Mouse (Mus musculus) embryonic facial prominence, embryonic 11.5 days (tissue): ENCODE measurements at regions not wholly inside any gene's neighbourhood (a gene's known extent, or its start where the extent isn't known, plus 50 kb on each side); places are given as distances from the start of the nearest gene placed in this dataset.

Experiments
- ATAC-seq: fragments of 200-750 bp; cut with Nextera tagmentation; replicated peaks from 2 replicates; pipeline ENCODE4 v1.8.0; 2017; ENCODE audit warnings: low read depth; ENCODE audit not compliant: insufficient number of reproducible peaks, low FRiP score, low TSS enrichment
- DNase-seq: peaks from one replicate; pipeline ENCODE4 v3.0.0-alpha.2; 2015; ENCODE audit warnings: low spot score
- H3K27ac ChIP-seq: fragments of 300-500 bp; sonication (generic); replicated peaks from 2 replicates; pipeline ENCODE4 v1.5.1; 2014; ENCODE audit warnings: mild to moderate bottlenecking, low read depth, low read length, control low read depth
- H3K27me3 ChIP-seq: fragments of 300-500 bp; sonication (generic); 2 replicates; pipeline ENCODE4 v1.6.1; 2014; ENCODE audit warnings: mild to moderate bottlenecking, low read length, moderate library complexity, mixed read lengths; ENCODE audit not compliant: control insufficient read depth, insufficient read depth
- H3K36me3 ChIP-seq: fragments of 300-500 bp; sonication (generic); replicated peaks from 2 replicates; pipeline ENCODE4 v1.6.1; 2014; ENCODE audit warnings: low read depth, mild to moderate bottlenecking, low read length, moderate library complexity, mixed read lengths; ENCODE audit not compliant: control insufficient read depth, insufficient read depth
- H3K4me1 ChIP-seq: fragments of 300-500 bp; sonication (generic); 2 replicates; pipeline ENCODE4 v1.6.1; 2014; ENCODE audit warnings: low read length, mixed read lengths; ENCODE audit not compliant: control insufficient read depth, insufficient read depth
- H3K4me2 ChIP-seq: fragments of 300-500 bp; sonication (generic); 2 replicates; pipeline ENCODE4 v1.6.1; 2014; ENCODE audit warnings: low read depth, mild to moderate bottlenecking, control low read depth, low read length, moderate library complexity
- H3K4me3 ChIP-seq: fragments of 300-500 bp; sonication (generic); 2 replicates; pipeline ENCODE4 v1.5.1; 2014; ENCODE audit warnings: low read depth, low read length, control low read depth
- H3K9ac ChIP-seq: fragments of 300-500 bp; sonication (generic); replicated peaks from 2 replicates; pipeline ENCODE4 v1.6.1; 2014; ENCODE audit warnings: mild to moderate bottlenecking, control low read depth, low read length
- H3K9me3 ChIP-seq: fragments of 300-500 bp; sonication (generic); replicated peaks from 2 replicates; pipeline ENCODE4 v1.6.1; 2016; ENCODE audit warnings: mild to moderate bottlenecking, low read length, inconsistent platforms, mixed read lengths; ENCODE audit not compliant: control insufficient read depth
- WGBS: fragments of 180-500 bp; shearing (Covaris S2); extraction: QIAGEN DNeasy Blood & Tissue Kit; methylation state at CpG from one replicate; pipeline ENCODE4 v1.1.7; 2014; 5-methylcytosine and 5-hydroxymethylcytosine counted together

DNA sequence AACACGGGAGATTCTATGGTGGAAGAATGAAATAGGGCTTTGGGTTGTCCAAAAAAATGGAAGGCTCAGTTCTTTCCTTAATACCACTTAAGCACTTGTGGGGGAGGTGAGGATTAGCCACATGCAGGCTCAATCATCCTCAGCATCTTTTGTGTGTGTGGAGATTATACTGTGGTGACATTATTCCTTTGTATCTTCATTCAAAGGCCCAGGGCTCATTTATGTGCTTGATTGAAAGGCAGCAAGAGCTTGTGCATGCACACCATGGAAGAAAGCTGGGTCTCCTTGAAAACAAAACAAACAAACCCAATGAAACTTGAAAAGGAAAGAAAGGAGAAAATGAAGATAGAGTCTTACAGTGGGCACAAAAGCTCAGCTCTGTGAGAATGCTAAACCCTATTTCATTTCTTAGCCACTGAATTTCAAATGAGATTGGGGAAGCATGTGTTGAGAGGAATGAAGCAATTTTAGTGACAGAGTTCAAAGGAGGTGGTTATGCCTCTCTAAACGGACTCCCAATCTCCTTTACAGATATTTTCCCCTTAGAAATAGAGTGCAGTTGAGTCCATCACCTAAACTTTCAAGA, 1106.8 kb downstream of the Cdh8 start:
- H3K9me3 ChIP-seq: no peaks in the 10 kb centered on the region
- peak; percentile 45 for DNase-seq
- no peak overlapping the region for H3K4me3 ChIP-seq
- no peak overlapping the region for H3K9ac ChIP-seq
- WGBS: 55% methylated on average over 2 of the region's 2 CpGs
- ATAC-seq: peak; percentile 56; the same call in 1 of the 2 replicates
- H3K27ac ChIP-seq: no peak overlapping the region
- no peaks in the 10 kb centered on the region for H3K4me1 ChIP-seq
- no peaks in the 10 kb centered on the region for H3K36me3 ChIP-seq
- H3K27me3 ChIP-seq: no peaks in the 10 kb centered on the region
- H3K4me2 ChIP-seq: no peak overlapping the region

DNA sequence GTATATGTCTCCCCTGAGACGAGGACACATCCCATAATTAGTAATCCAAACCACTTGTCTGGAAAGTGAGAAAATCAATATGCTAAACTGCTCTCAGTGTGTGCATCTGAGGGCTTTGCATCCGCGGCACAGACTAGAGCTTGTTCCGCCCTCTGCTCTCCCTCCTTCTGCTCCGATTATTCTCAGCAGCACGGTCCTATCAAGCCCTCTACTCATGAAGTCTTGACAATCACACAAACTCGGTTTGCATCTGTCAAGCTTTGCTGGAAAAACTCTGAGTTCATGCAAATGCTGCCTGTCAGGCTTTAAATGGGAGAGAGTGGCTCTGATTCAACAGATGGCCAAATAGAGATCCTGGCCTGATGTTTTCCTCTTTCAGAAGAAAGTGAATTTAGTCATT, 1121.3 kb downstream of the Cdh8 start:
- Histone ChIP-seq H3K4me3 (no peak overlapping the region), H3K4me1 (no peaks in the 10 kb centered on the region), H3K9ac (no peak overlapping the region), H3K4me2 (no peak overlapping the region), H3K9me3 (no peaks in the 10 kb centered on the region), H3K36me3 (no peaks in the 10 kb centered on the region), H3K27me3 (no peaks in the 10 kb centered on the region), H3K27ac (no peak overlapping the region)
- DNase-seq: no peak
- no peak for ATAC-seq
- 72% methylated on average over 7 of the region's 7 CpGs for WGBS

DNA sequence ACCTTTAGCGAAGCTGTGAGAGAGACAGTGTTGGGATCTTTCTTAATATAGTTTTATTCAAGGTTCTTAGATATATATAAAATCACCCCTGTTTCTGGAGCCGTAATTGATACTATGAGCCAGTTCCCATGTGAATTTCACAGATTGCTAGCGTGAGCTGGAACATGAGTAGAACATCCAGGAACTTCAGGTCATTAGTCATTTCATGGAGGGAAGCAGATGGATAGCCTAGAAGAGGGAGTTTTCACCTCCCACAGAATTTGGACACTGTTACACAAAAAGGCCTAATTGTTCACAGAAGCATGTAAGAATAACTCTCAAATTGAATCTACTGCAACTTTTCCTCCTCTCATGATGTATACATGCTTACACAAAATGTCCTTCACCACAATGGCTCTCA, 1156.0 kb downstream of the Cdh8 start:
- 85% methylated on average over 3 of the region's 3 CpGs for WGBS
- H3K9ac ChIP-seq: no peak overlapping the region
- H3K4me3 ChIP-seq: no peak overlapping the region
- H3K27ac ChIP-seq: no peak overlapping the region
- no peaks in the 10 kb centered on the region for H3K9me3 ChIP-seq
- no peak for ATAC-seq
- no peak for DNase-seq
- H3K4me2 ChIP-seq: no peak overlapping the region
- no peaks in the 10 kb centered on the region for H3K36me3 ChIP-seq
- no peaks in the 10 kb centered on the region for H3K27me3 ChIP-seq
- H3K4me1 ChIP-seq: no peaks in the 10 kb centered on the region

DNA sequence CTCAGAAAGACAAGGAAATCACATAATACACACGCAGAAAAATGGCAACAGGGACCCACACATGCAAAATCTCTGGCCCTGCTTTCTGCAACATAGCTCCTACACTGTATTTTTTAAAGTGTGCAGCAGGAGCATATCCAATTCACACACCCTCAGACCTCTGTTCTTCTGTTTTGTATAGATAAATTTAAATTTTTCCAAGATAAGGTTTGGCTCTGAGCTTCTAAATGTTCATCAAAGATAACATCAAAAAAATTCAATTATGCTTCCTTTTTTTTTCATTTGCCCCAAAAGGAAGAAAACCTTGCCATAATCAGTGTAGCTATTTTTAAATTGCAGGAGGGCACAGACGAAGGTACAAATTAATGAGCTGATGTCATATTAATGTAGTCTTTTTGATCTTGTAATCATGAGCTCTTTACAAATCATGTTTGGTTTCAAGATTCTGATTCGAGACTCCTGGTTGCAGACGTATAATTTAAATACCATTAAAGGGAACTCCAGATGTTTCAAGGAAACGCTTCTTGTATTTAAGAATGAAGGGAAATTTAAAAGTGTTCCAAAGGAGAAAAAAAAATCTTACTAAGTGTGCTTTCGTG, 1172.8 kb downstream of the Cdh8 start:
- H3K4me2 ChIP-seq: no peak overlapping the region
- DNase-seq (peak; percentile 3), ATAC-seq (no peak)
- no peaks in the 10 kb centered on the region for H3K9me3 ChIP-seq
- H3K27me3 ChIP-seq: no peaks in the 10 kb centered on the region
- no peaks in the 10 kb centered on the region for H3K4me1 ChIP-seq
- H3K4me3 ChIP-seq: no peak overlapping the region
- WGBS: 56% methylated on average over 6 of the region's 6 CpGs
- no peak overlapping the region for H3K27ac ChIP-seq
- no peaks in the 10 kb centered on the region for H3K36me3 ChIP-seq
- H3K9ac ChIP-seq: no peak overlapping the region

DNA sequence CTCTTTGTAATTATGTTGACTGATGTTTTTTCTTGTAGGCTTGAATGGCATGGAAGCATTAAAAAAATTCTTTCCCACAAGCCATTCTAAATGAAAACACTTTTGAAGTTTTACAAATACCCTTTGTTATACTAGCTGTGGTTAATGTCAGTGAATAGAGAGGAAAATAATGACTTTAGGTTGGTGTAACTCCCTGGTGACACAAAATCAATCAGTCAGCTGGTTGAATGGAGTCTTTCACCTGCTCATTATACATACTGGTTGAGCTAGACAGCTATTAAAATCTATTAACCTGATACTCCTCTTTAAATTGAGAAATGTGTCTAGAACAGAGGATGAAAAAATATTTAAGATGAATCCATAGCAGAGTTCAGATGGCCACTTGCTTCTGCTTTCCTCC, 1202.3 kb downstream of the Cdh8 start:
- no peak for ATAC-seq
- Histone ChIP-seq H3K36me3 (no peaks in the 10 kb centered on the region), H3K27ac (no peak overlapping the region), H3K4me2 (no peak overlapping the region), H3K9me3 (no peaks in the 10 kb centered on the region), H3K27me3 (no peaks in the 10 kb centered on the region), H3K4me1 (no peaks in the 10 kb centered on the region), H3K4me3 (no peak overlapping the region), H3K9ac (no peak overlapping the region)
- DNase-seq: no peak
